Mouse (Mus musculus): ENCODE measurements around the gene Cc2d1b.

Gene Cc2d1b

GRCm38 (mm10) chr4:108619587-108620341, at the start of gene Cc2d1b:
TSS of gene Cc2d1b (plus strand) at chr4:108619940.
- DNase-seq (ENCODE audit: low read depth, low spot score), result peak; percentile 91

- no peak for DNase-seq (ENCODE audit: low read depth, low spot score)
Measured at GRCm38 (mm10) chr4:108572644-108573043, 47.1 kb upstream of the Cc2d1b start.

GRCm38 (mm10) chr4:108578840-108579742, 40.6 kb upstream of the Cc2d1b start, which contains the start of the genes Prpf38a and Orc1:
TSS of gene Prpf38a (minus strand) at chr4:108579336.
TSS of gene Orc1 (plus strand) at chr4:108579423.
- peak; percentile 99 for DNase-seq (ENCODE audit: low read depth, low spot score)

GRCm38 (mm10) chr4:108579743-108580411, 39.9 kb upstream of the Cc2d1b start:
- DNase-seq (ENCODE audit: low read depth, low spot score), result no peak

- no peak for DNase-seq (ENCODE audit: low read depth, low spot score)
Measured at GRCm38 (mm10) chr4:108593376-108593775, 26.4 kb upstream of the Cc2d1b start.

- DNase-seq (ENCODE audit: low read depth, low spot score), result no peak
Measured at GRCm38 (mm10) chr4:108595785-108596184, 24.0 kb upstream of the Cc2d1b start.

GRCm38 (mm10) chr4:108598306-108598705, 21.4 kb upstream of the Cc2d1b start:
- no peak for DNase-seq (ENCODE audit: low read depth, low spot score)

GRCm38 (mm10) chr4:108601870-108602269, 17.9 kb upstream of the Cc2d1b start:
- no peak for DNase-seq (ENCODE audit: low read depth, low spot score)

GRCm38 (mm10) chr4:108608651-108609050, 11.1 kb upstream of the Cc2d1b start:
- DNase-seq (ENCODE audit: low read depth, low spot score), result no peak

- no peak for DNase-seq (ENCODE audit: low read depth, low spot score)
Measured at GRCm38 (mm10) chr4:108610935-108611334, 8.8 kb upstream of the Cc2d1b start.

GRCm38 (mm10) chr4:108618586-108618985, 1.2 kb upstream of the Cc2d1b start:
- DNase-seq (ENCODE audit: low read depth, low spot score), result no peak

GRCm38 (mm10) chr4:108619165-108619564, 575 bp upstream of the Cc2d1b start:
- peak; percentile 33 for DNase-seq (ENCODE audit: low read depth, low spot score)

GRCm38 (mm10) chr4:108620536-108620935, 796 bp downstream of the Cc2d1b start:
- DNase-seq (ENCODE audit: low read depth, low spot score), result peak; percentile 6

GRCm38 (mm10) chr4:108621504-108621903, 1.8 kb downstream of the Cc2d1b start:
- DNase-seq (ENCODE audit: low read depth, low spot score), result no peak

- no peak for DNase-seq (ENCODE audit: low read depth, low spot score)
Measured at GRCm38 (mm10) chr4:108627066-108627465, 7.3 kb downstream of the Cc2d1b start.

GRCm38 (mm10) chr4:108629363-108629880, 9.7 kb downstream of the Cc2d1b start:
- no peak for DNase-seq (ENCODE audit: low read depth, low spot score)

GRCm38 (mm10) chr4:108630096-108630495, 10.4 kb downstream of the Cc2d1b start:
- no peak for DNase-seq (ENCODE audit: low read depth, low spot score)

- DNase-seq (ENCODE audit: low read depth, low spot score), result no peak
Measured at GRCm38 (mm10) chr4:108631616-108632015, 11.9 kb downstream of the Cc2d1b start.

- DNase-seq (ENCODE audit: low read depth, low spot score), result no peak
Measured at GRCm38 (mm10) chr4:108633703-108634102, 14.0 kb downstream of the Cc2d1b start.

- no peak for DNase-seq (ENCODE audit: low read depth, low spot score)
Measured at GRCm38 (mm10) chr4:108634696-108635095, 15.0 kb downstream of the Cc2d1b start.

GRCm38 (mm10) chr4:108635101-108635500, 15.4 kb downstream of the Cc2d1b start:
- DNase-seq (ENCODE audit: low read depth, low spot score), result no peak

GRCm38 (mm10) chr4:108637721-108638120, 18.0 kb downstream of the Cc2d1b start:
- DNase-seq (ENCODE audit: low read depth, low spot score), result no peak
